In the genomic region with DNA sequence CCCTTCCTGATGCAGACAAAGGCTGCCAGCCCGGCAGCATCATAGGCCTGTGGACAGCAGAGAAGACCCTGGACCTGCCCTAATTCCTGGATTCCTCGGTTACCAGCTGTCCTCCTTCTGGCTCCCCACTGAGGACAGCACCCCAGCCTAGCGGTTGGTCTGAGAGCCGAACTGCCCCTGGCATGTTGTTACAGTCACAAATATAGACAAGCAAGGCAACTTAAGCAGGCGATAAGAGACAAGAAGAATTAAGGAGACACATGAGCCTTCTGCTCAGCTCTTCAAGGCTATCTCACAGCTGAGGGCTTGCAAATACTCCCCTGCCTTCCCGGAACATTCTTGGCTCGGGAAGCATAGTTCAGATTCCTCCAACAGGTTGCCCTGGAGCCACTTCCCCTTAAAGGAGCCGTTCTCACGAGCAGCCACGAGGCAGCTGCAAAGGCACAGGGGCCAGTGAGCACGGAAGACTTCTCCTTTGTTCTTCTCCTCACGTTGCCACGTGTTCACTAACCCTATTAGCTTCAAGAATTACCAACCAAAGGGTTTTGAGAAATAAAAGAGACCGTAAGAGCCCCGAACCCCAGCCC, we compare ENCODE assay signal across 9 mouse cellular contexts.
DNase-seq lines count a peak whose midpoint lies in the region; ATAC-seq and TF ChIP-seq lines count a peak whose summit lies in the region.
"Had no signal": no experiment of that assay in that cellular context is flagged by ENCODE, and none has a peak within 500 bp of the region (broad histone marks: within the 10 kb centered on the region; RNA-seq: fewer than 3 reads in every experiment).

No protein-coding gene starts in this region.

- no peaks in the 10 kb centered on the region for H3K4me1 ChIP-seq in midbrain, embryonic 11.5 days (ENCODE audit: control insufficient read depth, insufficient read depth, low read length)
- peaks cover 4% of the 10 kb centered on the region; the same call in 1 of the 2 replicates for H3K4me1 ChIP-seq in midbrain, embryonic 16.5 days (ENCODE audit: control insufficient read depth, insufficient read depth, low read length)
- H3K4me1 ChIP-seq in intestine, embryonic 15.5 days (replicated peaks), result peaks cover 7% of the 10 kb centered on the region; the same call in 1 of the 2 replicates
- no peaks in the 10 kb centered on the region for H3K4me1 ChIP-seq in lung, embryonic 14.5 days (ENCODE audit: insufficient read depth)

- H3K9ac ChIP-seq in midbrain, embryonic 11.5 days (ENCODE audit: low read length), result no peak overlapping the region
- no peak overlapping the region for H3K9ac ChIP-seq in midbrain, embryonic 16.5 days (ENCODE audit: low read depth, low read length)
- no peak overlapping the region for H3K9ac ChIP-seq in intestine, embryonic 15.5 days
- H3K9ac ChIP-seq in lung, embryonic 14.5 days, result no peak overlapping the region

- no peak overlapping the region for H3K27ac ChIP-seq in midbrain, embryonic 11.5 days (ENCODE audit: low read depth, low read length)
- H3K27ac ChIP-seq in midbrain, embryonic 16.5 days (ENCODE audit: low read length), result no peak overlapping the region
- H3K27ac ChIP-seq in intestine, embryonic 15.5 days, result peak overlapping the region; percentile 51
- peak overlapping the region; percentile 69 for H3K27ac ChIP-seq in lung, embryonic 14.5 days (ENCODE audit: low read depth)
- H3K27ac ChIP-seq: macrophage had no signal

- peak; percentile 14; the same call in 1 of the 2 replicates for TF ChIP-seq CTCF in lung, embryonic 14.5 days (IDR thresholded peaks at IDR 0.05; ENCODE audit: low read depth)

- DNase-seq in midbrain, embryonic 11.5 days (ENCODE audit: low spot score, missing footprints), result peak; percentile 83
- peak; percentile 45 for DNase-seq in gastrocnemius, postnatal 25 days
- peak; percentile 70 for DNase-seq in lung, embryonic 14.5 days
- DNase-seq in right cerebral cortex, adult 18-20 months, result no peak
- no peak for DNase-seq in right cerebral cortex, postnatal 25 days

- H3K9me3 ChIP-seq in midbrain, embryonic 11.5 days (ENCODE audit: control insufficient read depth, low read length), result no peaks in the 10 kb centered on the region
- H3K9me3 ChIP-seq in midbrain, embryonic 16.5 days (replicated peaks; ENCODE audit: control insufficient read depth, low read length, poor library complexity, severe bottlenecking), result no peaks in the 10 kb centered on the region
- no peaks in the 10 kb centered on the region for H3K9me3 ChIP-seq in intestine, embryonic 15.5 days
- no peaks in the 10 kb centered on the region for H3K9me3 ChIP-seq in lung, embryonic 14.5 days (ENCODE audit: low read depth, low read length)

- no peaks in the 10 kb centered on the region for H3K36me3 ChIP-seq in midbrain, embryonic 11.5 days (ENCODE audit: control insufficient read depth, insufficient read depth, low read length)
- no peaks in the 10 kb centered on the region for H3K36me3 ChIP-seq in midbrain, embryonic 16.5 days (ENCODE audit: control insufficient read depth, insufficient read depth, low read length)
- no peaks in the 10 kb centered on the region for H3K36me3 ChIP-seq in intestine, embryonic 15.5 days
- no peaks in the 10 kb centered on the region for H3K36me3 ChIP-seq in lung, embryonic 14.5 days (ENCODE audit: insufficient read depth)

- H3K4me2 ChIP-seq in midbrain, embryonic 11.5 days, result no peak overlapping the region
- H3K4me2 ChIP-seq in midbrain, embryonic 16.5 days (ENCODE audit: low read length), result no peak overlapping the region
- peak overlapping the region; percentile 22; the same call in 1 of the 2 replicates for H3K4me2 ChIP-seq in intestine, embryonic 15.5 days (replicated peaks)
- peak overlapping the region; percentile 28; the same call in 1 of the 2 replicates for H3K4me2 ChIP-seq in lung, embryonic 14.5 days

- H3K27me3 ChIP-seq in midbrain, embryonic 11.5 days (ENCODE audit: control insufficient read depth, insufficient read depth, low read length), result no peaks in the 10 kb centered on the region
- H3K27me3 ChIP-seq in midbrain, embryonic 16.5 days (ENCODE audit: control insufficient read depth, insufficient read depth, low read depth, low read length), result no peaks in the 10 kb centered on the region
- no peaks in the 10 kb centered on the region for H3K27me3 ChIP-seq in intestine, embryonic 15.5 days (replicated peaks)
- H3K27me3 ChIP-seq in lung, embryonic 14.5 days (ENCODE audit: insufficient read depth, low read length), result no peaks in the 10 kb centered on the region

- no peak overlapping the region for H3K4me3 ChIP-seq in midbrain, embryonic 11.5 days (ENCODE audit: low read depth, low read length)
- no peak overlapping the region for H3K4me3 ChIP-seq in midbrain, embryonic 16.5 days (ENCODE audit: low read depth, low read length)
- no peak overlapping the region for H3K4me3 ChIP-seq in intestine, embryonic 15.5 days (replicated peaks)
- H3K4me3 ChIP-seq in lung, embryonic 14.5 days (ENCODE audit: low read depth, low read length), result no peak overlapping the region

- ATAC-seq in midbrain, embryonic 11.5 days (ENCODE audit: low FRiP score), result no peak
- no peak for ATAC-seq in midbrain, embryonic 16.5 days
- ATAC-seq in intestine, embryonic 15.5 days, result peak; percentile 51; the same call in 1 of the 2 replicates
- peak; percentile 71 for ATAC-seq in lung, embryonic 14.5 days (ENCODE audit: insufficient read depth)
- no peak for ATAC-seq in cerebellum, adult (ENCODE audit: insufficient number of reproducible peaks, low FRiP score, low TSS enrichment)

- 29% methylated on average over 15 of the region's 15 CpGs for WGBS in midbrain, embryonic 11.5 days
- 21% methylated on average over 15 of the region's 15 CpGs for WGBS in midbrain, embryonic 16.5 days
- 27% methylated on average over 15 of the region's 15 CpGs for whole genome bisulfite sequencing in intestine, embryonic 15.5 days
- WGBS in lung, embryonic 14.5 days, result 25% methylated on average over 15 of the region's 15 CpGs

Comparison
In these comparisons a context has a peak if more than half of its experiments do, and no peak if none do; other contexts are left out.
1. ATAC-seq: peak in intestine, embryonic 15.5 days (single experiment) and lung, embryonic 14.5 days (single experiment); none in midbrain, embryonic 11.5 days (single experiment), midbrain, embryonic 16.5 days (single experiment) and cerebellum, adult (single experiment).
2. DNase-seq: peak in midbrain, embryonic 11.5 days (single experiment), gastrocnemius, postnatal 25 days (single experiment) and lung, embryonic 14.5 days (single experiment); none in right cerebral cortex, adult 18-20 months (single experiment) and right cerebral cortex, postnatal 25 days (single experiment).
3. H3K27ac ChIP-seq: peak in intestine, embryonic 15.5 days (single experiment) and lung, embryonic 14.5 days (single experiment); none in midbrain, embryonic 11.5 days (single experiment) and midbrain, embryonic 16.5 days (single experiment).
4. H3K4me2 ChIP-seq: peak in intestine, embryonic 15.5 days (single experiment) and lung, embryonic 14.5 days (single experiment); none in midbrain, embryonic 11.5 days (single experiment) and midbrain, embryonic 16.5 days (single experiment).